Mouse (Mus musculus): Measurements from ENCODE around the gene Nprl2. TPM values are rescaled to one million over a fixed set of nuclear protein-coding genes. Genes with fewer than 3 reads are reported as not detected.

The Nprl2 gene
- total RNA-seq (2022), result 10 to 100 TPM; 40.8 to 42.3 (median 41.8) TPM

- DNase-seq (ENCODE audit: low spot score in 2 of 2), result peak; percentile 87 to 92
Measured at GRCm38 (mm10) chr9:107541474-107542351, at the start of gene Nprl2, which contains the start of gene Cyb561d2. Gene Nprl2, plus strand, starts transcription at chr9:107542226. Gene Cyb561d2, minus strand, starts transcription at chr9:107542193.

GRCm38 (mm10) chr9:107493511-107493910, 48.5 kb upstream of the Nprl2 start:
- no peak for DNase-seq (ENCODE audit: low spot score in 2 of 2)

- DNase-seq (ENCODE audit: low spot score in 2 of 2), result no peak
Measured at GRCm38 (mm10) chr9:107494238-107494637, 47.8 kb upstream of the Nprl2 start.

GRCm38 (mm10) chr9:107496359-107496758, 45.7 kb upstream of the Nprl2 start:
- DNase-seq (ENCODE audit: low spot score in 2 of 2), result no peak

GRCm38 (mm10) chr9:107500708-107501286, 41.2 kb upstream of the Nprl2 start:
- DNase-seq (ENCODE audit: low spot score in 2 of 2), result no peak

- DNase-seq (ENCODE audit: low spot score in 2 of 2), result no peak
Measured at GRCm38 (mm10) chr9:107502131-107502846, 39.7 kb upstream of the Nprl2 start.

GRCm38 (mm10) chr9:107504662-107505537, 37.1 kb upstream of the Nprl2 start:
- DNase-seq (ENCODE audit: low spot score in 2 of 2), result no peak

GRCm38 (mm10) chr9:107508266-107508665, 33.8 kb upstream of the Nprl2 start:
- DNase-seq (ENCODE audit: low spot score in 2 of 2), result peak; percentile 32 to 65

- no peak for DNase-seq (ENCODE audit: low spot score in 2 of 2)
Measured at GRCm38 (mm10) chr9:107510384-107511100, 31.5 kb upstream of the Nprl2 start.

GRCm38 (mm10) chr9:107511436-107511835, 30.6 kb upstream of the Nprl2 start:
- no peak for DNase-seq (ENCODE audit: low spot score in 2 of 2)

- DNase-seq (ENCODE audit: low spot score in 2 of 2), result no peak
Measured at GRCm38 (mm10) chr9:107512326-107512725, 29.7 kb upstream of the Nprl2 start.

- DNase-seq (ENCODE audit: low spot score in 2 of 2), result peak; percentile 57 to 92
Measured at GRCm38 (mm10) chr9:107514303-107514955, 27.6 kb upstream of the Nprl2 start.

- DNase-seq (ENCODE audit: low spot score in 2 of 2), result no peak
Measured at GRCm38 (mm10) chr9:107520331-107520730, 21.7 kb upstream of the Nprl2 start.

- no peak for DNase-seq (ENCODE audit: low spot score in 2 of 2)
Measured at GRCm38 (mm10) chr9:107521190-107521589, 20.8 kb upstream of the Nprl2 start.

- DNase-seq (ENCODE audit: low spot score in 2 of 2), result no peak
Measured at GRCm38 (mm10) chr9:107521711-107522399, 20.2 kb upstream of the Nprl2 start.

- DNase-seq (ENCODE audit: low spot score in 2 of 2), result no peak
Measured at GRCm38 (mm10) chr9:107522400-107522711, 19.7 kb upstream of the Nprl2 start.

GRCm38 (mm10) chr9:107526198-107527026, 15.6 kb upstream of the Nprl2 start:
- DNase-seq (ENCODE audit: low spot score in 2 of 2), result peak; percentile 54 to 72

GRCm38 (mm10) chr9:107533791-107534407, 8.1 kb upstream of the Nprl2 start, which contains the start of gene Tmem115:
Gene Tmem115, plus strand, starts transcription at chr9:107533945.
- peak; percentile 79 to 96 for DNase-seq (ENCODE audit: low spot score in 2 of 2)
